Mouse (Mus musculus): ENCODE measurements around the gene Rab6a. TPM values are rescaled to one million over a fixed set of nuclear protein-coding genes. Genes with fewer than 3 reads are reported as not detected.
"Not testable (repeated sequence)": the region's sequence is repeated elsewhere in the genome, so short reads cannot be mapped to it uniquely, and the experiment has no call there.

The Rab6a gene
- 100 to 1,000 TPM; 298 to 307 TPM for total RNA-seq (2021)

DNA sequence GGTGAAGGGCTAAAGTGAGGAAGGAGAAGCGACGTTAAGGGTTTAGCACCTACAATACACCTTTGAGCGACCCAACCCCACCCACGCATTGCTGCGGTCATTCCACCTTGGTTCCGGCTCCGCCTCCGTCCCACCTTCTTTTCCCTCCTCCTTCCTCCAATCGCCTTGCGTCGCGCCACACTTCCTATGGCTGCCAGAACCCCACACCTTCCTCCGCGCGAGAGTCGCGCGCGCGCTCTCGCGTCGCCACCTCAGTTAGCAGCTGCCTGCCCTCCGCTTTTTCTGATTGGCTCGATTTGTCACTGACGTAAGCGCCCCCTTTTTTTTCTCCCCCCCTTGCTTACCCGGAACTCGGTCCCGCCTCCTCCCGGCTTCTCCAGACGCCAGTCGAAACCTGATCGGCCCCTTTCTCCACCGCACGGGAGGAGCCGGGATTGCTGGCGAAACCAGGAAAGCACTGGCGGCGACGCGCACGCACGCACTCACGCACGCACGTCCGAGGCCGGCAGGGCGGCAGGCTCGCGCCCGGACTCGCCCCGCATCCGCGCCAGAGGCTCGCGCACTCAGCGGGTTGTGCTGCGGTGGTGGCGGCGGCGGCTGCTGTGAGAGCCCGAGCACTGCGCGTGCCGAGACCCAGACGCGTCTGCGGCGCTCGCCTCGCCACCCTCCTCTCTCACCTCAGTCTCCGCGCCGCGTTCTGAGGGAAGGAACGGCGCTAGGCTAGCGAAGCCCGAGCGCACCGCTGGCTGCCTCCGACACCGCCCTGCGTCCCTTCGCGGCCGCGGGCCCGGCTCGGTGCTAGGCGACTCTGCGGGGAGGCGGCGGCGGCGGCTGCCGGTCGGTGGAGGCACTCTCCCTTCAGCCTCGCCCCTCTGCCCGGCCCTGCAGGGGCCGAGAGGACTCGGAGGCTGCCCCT is at the start of gene Rab6a:
Gene Rab6a, plus strand, starts transcription at position 197 of the 916 bp plus-strand sequence.
- intact Hi-C loops (cut with DNase I) = no loop called here
- DNase-seq = peak; percentile 98

- no peak for DNase-seq
- intact Hi-C loops (cut with DNase I) = no loop called here
These were observed 47.9 kb upstream of the Rab6a start for GRCm38 (mm10) chr7:100559331-100559730.

- intact Hi-C loops (cut with DNase I) = no loop called here
- no peak for DNase-seq
These were observed 45.2 kb upstream of the Rab6a start for GRCm38 (mm10) chr7:100561861-100562587.

DNA sequence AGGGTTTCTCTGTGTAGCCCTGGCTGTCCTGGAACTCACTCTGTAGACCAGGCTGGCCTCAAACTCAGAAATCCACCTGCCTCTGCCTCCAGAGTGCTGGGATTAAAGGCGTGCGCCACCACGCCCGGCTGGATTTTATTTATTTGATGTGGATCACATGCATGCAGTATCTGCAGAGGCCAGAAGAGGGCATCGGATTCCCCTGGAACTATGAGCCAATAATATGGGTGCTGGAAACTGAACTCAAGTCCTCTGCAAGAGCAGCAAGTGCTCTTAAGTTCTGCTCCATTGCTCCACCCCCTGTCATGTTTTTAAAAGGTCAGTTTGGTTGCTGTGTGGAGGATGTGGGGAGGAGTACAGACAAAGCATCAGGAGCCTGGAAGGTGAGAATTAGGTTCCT is 40.0 kb upstream of the Rab6a start:
- intact Hi-C loops (cut with DNase I); DNase-seq: not testable (repeated sequence)

GRCm38 (mm10) chr7:100569907-100570306 is 37.3 kb upstream of the Rab6a start:
- no peak for DNase-seq
- intact Hi-C loops (cut with DNase I) = no loop called here

GRCm38 (mm10) chr7:100570930-100571715 is 36.1 kb upstream of the Rab6a start:
- intact Hi-C loops (cut with DNase I) = no loop called here
- no peak for DNase-seq

DNA sequence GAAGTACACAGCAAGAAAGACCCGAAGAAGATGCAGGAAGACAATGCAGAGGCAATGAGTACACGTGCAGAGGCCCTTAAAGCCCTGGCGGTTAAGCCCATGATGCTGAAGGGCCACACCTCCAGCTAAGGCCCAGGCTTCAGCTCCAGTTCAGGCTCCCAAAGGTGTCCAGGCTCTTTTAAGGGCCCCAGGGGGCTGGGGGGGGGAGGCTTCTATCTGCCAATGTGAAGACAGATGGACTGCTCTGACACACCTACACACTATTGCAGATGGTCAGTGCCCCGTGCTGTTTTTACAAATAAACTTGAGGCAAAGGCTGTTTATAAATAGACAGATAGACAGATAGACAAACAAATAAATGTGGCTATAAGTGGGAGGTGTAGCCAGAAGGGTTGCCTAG is 35.1 kb upstream of the Rab6a start:
- intact Hi-C loops (cut with DNase I) = no loop called here
- no peak for DNase-seq

GRCm38 (mm10) chr7:100572704-100573103 is 34.5 kb upstream of the Rab6a start:
- no peak for DNase-seq
- intact Hi-C loops (cut with DNase I) = no loop called here

DNA sequence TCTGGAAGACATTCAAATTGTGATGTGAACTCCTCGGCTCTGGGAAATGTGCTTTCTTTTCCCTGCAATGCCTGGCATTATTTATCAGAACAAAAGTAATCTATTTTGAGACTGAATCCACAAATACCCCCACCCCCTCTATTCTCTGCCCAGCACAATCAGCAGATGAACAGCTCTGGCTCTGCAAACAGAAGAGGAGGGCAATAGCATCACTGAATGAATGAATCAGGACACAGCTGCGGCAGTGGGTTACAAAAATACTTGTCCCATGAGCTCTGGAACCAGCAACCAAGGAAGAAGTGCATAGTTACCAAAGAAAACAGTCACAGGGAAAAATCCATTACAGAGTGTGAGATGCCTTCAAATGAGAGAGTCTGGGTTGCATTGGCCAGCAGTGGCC is 28.4 kb upstream of the Rab6a start:
- DNase-seq = no peak
- intact Hi-C loops (cut with DNase I) = no loop called here

- no peak for DNase-seq
- intact Hi-C loops (cut with DNase I) = no loop called here
These were observed 25.0 kb upstream of the Rab6a start for GRCm38 (mm10) chr7:100582235-100582634.

GRCm38 (mm10) chr7:100582727-100583236 is 24.4 kb upstream of the Rab6a start:
- DNase-seq = peak; percentile 89
- intact Hi-C loops (cut with DNase I) = no loop called here

- intact Hi-C loops (cut with DNase I) = no loop called here
- no peak for DNase-seq
These were observed 17.4 kb upstream of the Rab6a start for GRCm38 (mm10) chr7:100589816-100590215.

GRCm38 (mm10) chr7:100590504-100590844 is 16.7 kb upstream of the Rab6a start:
- DNase-seq = no peak
- intact Hi-C loops (cut with DNase I) = no loop called here

DNA sequence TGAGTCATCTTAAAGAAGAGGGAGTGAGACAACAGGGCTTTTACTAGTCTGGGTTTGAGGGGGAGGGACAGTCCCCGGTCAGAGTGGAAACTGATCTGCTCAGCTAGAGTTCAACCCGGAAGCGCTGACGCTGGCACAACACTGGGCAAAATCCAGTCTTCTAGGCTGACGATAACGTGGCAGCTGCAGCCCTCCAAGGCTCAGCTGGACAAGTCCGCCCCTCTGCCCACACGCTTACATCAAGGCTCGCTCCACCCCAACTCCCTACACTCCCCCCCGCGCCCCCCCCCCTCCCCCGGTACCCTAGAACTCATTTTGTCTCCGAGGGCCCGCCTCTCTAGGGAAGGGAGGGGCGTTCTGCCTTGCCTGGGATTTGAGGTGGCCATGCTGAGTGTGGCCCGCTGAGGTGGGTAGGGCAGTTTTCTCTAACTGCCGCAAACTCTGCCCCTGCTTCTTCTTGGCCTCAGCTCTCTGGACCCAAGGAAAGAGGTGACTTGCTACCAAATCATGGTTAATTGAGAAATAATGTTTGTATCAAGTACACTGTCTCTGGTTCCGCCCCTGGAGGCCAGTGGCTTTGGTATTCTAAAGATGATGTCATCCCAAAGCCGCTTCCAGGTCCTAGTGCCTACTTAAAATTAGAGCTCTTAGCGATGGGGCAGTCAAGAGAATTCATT is 16.2 kb upstream of the Rab6a start:
- DNase-seq = peak; percentile 73
- intact Hi-C loops (cut with DNase I) = no loop called here

DNA sequence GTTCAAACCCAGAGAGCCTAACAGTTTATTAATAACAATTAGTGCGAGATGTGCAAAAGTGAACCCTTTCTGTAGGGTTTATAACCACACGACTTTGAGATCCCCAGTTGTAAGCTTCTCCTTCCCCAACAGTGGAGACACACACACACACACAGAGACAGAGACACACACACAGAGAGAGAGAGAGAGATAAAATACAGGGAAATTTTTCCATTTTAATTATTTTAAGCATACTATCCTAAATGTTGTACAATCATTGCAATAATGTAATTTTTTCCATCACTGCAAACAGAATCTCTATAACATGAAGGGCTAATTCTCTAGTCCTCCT is 15.7 kb upstream of the Rab6a start:
- no peak for DNase-seq
- intact Hi-C loops (cut with DNase I) = no loop called here

DNA sequence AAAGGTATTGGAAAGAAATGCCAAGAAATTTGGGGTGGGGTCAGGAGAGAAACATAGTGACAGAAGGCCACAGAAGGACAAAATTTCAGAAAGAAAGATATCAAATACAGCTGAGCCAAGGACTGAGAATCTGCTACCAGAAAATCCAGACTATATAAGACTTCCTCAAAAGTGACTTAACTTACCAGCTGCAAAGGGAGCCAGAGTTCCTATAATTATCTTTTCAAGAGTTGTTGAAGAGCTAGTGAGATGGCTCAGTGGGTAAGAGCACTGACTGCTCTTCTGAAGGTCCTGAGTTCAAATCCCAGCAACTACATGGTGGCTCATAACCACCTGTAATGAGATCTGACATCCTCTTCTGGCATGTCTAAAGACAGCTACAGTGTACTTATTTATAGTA is 13.9 kb upstream of the Rab6a start:
- no peak for DNase-seq
- intact Hi-C loops (cut with DNase I) = no loop called here

DNA sequence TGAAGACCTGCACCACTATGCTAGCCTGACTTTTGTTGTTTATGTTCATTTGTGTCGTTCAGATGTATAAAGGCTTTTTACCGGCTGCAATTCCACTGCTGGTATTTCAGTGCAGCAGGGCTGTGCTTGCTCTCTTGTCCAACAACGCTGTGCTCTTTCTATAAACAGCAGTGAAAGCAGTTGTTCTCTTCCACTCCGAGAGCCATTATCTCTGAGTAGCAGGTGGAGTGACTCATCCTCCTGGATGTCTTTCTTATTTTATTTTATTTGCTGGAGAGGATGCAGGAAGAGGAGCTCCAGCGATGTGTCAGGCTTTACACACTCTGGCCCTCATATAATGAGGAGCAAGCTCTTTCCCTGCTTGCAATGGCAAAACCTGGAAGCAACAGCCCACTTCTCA is 7.0 kb upstream of the Rab6a start:
- DNase-seq = no peak
- intact Hi-C loops (cut with DNase I) = no loop called here

GRCm38 (mm10) chr7:100608130-100608741 is 1.0 kb downstream of the Rab6a start, which contains the start of gene Mrpl48:
Gene Mrpl48 (minus strand): TSS chr7:100608301.
- intact Hi-C loops (cut with DNase I) = no loop called here
- peak; percentile 56 for DNase-seq

- no peak for DNase-seq
- intact Hi-C loops (cut with DNase I) = no loop called here
These were observed 1.7 kb downstream of the Rab6a start for GRCm38 (mm10) chr7:100608910-100609309.
